Comparison of ENCODE assay signal across 18 mouse cellular contexts in the genomic region with DNA sequence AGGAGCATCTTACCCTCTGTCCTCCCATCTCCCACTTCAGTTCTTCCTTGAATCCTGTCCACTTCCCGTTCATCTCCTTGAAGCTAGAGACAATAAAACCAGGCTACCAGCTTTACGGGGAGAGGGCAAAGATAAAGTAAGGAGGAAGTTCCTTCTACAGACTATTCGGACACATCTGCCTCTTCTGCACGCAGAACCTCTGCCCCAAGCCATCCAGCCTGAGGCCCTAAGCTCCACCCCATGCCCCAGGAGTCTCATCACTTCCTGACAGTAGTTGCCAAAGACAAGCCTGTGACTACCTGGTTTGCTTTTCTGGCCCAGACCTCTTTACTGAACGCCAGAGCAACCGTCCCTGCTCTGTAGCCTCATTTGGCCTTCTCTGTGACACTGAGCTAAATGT.
"Had no signal": no experiment of that assay in that cellular context is flagged by ENCODE, and none has a peak within 500 bp of the region (broad histone marks: within the 10 kb centered on the region; RNA-seq: fewer than 3 reads in every experiment).

No protein-coding gene starts in this region.

- H3K9ac ChIP-seq: liver, embryonic 14.5 days; lung, embryonic 14.5 days; neural tube, embryonic 13.5 days; neural tube, embryonic 15.5 days had no signal

- H3K9me3 ChIP-seq: midbrain, embryonic 10.5 days; neural tube, embryonic 13.5 days; neural tube, embryonic 15.5 days had no signal

- H3K27ac ChIP-seq: liver, embryonic 14.5 days; macrophage; midbrain, embryonic 10.5 days; neural tube, embryonic 13.5 days; neural tube, embryonic 15.5 days had no signal

- H3K27me3 ChIP-seq: neural tube, embryonic 13.5 days; neural tube, embryonic 15.5 days had no signal

- H3K36me3 ChIP-seq: midbrain, embryonic 10.5 days; neural tube, embryonic 13.5 days; neural tube, embryonic 15.5 days had no signal

- H3K4me2 ChIP-seq: lung, embryonic 14.5 days; neural tube, embryonic 13.5 days; neural tube, embryonic 15.5 days had no signal

- H3K4me3 ChIP-seq: midbrain, embryonic 10.5 days; myocyte; neural tube, embryonic 13.5 days; neural tube, embryonic 15.5 days had no signal

- ATAC-seq: midbrain, embryonic 16.5 days had no signal

- DNase-seq: lung, embryonic 14.5 days; lung, postnatal 10 days; midbrain, embryonic 14.5 days; retina, postnatal 1 day; right cerebral cortex, adult 18-20 months; right cerebral cortex, postnatal 25 days; right cerebral cortex, postnatal 4 days; spleen, adult 18-20 months; thymus, adult 18-20 months; thymus, postnatal 14 days; thymus, postnatal 36 days had no signal

- H3K4me1 ChIP-seq: midbrain, embryonic 10.5 days; neural tube, embryonic 13.5 days; neural tube, embryonic 15.5 days had no signal
